Mouse (Mus musculus) embryonic fibroblast, embryonic 13.5 days (primary cell): ENCODE results near the gene Fau.

ENCODE experiments used
- CTCF ChIP-seq: IDR thresholded peaks from 2 replicates; pipeline ENCODE4 v1.5.1; 2011; ENCODE audit warnings: mild to moderate bottlenecking, control low read depth, low read length, moderate library complexity, borderline replicate concordance; ENCODE audit not compliant: insufficient read depth
- POLR2A ChIP-seq: IDR thresholded peaks from 2 replicates; pipeline ENCODE4 v1.6.1; 2011; ENCODE audit warnings: low read depth, mild to moderate bottlenecking, control low read depth, low read length, moderate library complexity

DNA sequence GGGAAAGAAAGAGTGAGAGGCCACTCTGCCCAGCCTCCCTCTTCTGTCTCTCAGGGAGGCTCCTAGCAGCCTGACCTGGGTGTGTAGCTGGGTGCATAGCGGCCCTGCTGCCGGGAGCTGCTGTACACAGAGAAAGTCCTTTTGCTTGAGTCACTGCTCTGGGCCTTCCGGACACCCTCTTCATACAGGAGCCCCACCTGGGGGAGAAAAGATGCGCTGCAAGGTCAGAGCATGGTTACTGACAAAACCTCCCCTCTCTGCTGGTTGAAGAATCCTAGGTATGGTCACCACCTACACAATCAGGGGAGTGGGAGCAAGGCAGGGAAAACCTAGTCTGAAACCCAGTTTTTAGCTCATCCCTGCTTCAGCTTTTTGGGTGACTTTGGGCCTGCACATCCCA, 11.3 kb downstream of the Fau start:
- TF ChIP-seq POLR2A (no peak), CTCF (no peak)
